Mouse (Mus musculus) telencephalon, adult 2 months (tissue): ENCODE results near the gene Pabpc1l.

ENCODE experiments used
- DNase-seq: peaks from one replicate; pipeline ENCODE4 v3.0.0-alpha.2; 2011; ENCODE audit warnings: low read depth, low spot score

Gene Pabpc1l

DNA sequence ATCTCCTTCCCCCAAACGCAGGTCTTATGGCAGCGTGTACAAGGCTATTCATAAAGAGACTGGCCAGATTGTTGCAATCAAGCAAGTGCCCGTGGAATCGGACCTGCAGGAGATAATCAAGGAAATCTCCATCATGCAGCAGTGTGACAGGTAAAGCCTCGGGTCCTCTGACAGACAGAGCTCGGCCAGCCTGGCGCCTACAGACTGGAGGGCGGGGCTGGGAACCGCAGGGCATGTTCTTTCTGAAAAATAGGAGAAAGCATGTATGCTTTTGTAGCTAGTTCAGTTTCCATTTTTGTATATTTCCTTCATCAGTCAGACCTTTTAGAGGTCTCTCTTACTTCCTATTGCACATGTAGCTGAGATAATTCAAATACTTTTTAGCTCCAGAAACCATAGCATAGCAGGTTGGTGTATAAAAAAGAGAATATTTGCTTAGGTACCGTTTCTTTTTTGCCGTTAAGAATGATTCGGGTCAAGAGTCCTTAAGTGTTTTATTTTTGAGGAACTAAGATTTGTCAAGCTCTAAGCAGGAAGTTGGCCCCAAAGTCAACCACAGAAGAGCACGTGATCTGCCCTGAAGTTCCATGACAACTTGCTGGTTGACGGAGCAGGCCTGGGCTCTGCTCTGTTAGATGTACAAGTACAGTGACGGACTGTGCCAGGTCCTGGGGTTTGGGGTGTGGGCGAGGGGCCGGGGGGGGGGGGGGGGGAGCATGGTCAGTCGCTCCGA, 58.5 kb downstream of the Pabpc1l start:
- DNase-seq = no peak

DNA sequence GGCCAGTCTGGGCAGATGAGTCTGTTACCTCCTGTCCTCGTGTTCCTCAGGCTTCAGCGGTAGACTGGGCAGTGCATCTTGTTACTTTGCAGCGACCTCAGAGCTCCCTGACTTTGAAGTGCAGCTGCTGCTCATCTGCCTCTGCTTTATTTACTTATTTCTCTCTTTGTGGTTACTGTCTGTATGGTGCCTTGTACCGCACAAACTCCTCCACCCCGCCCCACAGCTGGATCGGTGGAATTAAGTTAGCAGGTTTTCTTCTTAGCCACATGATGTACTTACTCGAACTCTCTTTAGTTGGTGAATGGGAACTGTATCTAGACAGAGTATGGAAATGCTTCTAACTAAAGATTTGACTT, 59.1 kb downstream of the Pabpc1l start:
- DNase-seq = no peak

DNA sequence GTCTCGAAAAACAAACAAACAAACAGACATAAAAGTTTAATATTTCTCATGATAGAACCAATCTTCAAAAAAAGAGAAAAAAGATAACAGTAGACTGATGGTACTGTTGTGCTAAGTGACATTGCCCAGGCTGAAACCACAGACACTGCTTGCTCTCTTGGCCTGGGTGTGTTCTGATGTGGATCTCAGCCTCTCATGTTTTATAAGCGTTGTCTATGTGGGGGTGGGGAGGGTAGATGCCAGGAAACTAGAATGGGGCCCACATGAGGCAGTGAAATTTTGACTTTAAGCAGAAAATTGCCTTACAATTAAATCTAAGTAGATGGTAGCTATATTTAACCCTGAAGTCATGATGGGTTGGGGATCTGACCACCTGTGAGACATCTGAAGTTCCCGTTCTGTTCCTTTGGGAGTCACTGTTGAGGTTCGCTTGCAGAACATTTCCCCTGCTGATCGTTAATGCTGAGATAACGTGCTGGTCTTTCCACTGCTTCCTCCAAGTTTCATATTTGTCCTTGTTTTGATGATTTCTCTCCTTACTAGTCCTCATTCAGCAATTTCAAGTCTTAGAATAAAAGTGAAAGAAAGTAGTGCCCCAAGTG, 62.3 kb downstream of the Pabpc1l start:
- no peak for DNase-seq

DNA sequence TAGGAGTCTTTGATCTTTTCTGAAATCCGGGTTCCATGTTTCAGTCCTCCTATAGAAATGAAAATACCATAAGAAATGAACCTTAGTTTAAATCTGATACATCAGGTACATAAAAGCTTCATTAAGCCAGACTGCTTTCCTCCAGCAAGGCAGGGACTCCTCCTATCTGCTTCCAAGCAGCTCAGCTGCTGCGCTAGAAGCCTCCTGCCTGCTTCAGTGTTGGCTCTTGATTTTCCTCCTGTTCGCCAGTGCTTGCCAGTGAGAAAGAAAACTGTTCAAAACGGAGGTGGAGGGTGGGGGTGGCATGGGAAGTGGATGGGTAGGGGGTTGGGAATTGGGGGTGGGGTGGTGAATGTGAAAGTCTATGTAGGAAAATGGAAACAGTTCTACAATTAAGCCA, 64.3 kb downstream of the Pabpc1l start:
- no peak for DNase-seq

DNA sequence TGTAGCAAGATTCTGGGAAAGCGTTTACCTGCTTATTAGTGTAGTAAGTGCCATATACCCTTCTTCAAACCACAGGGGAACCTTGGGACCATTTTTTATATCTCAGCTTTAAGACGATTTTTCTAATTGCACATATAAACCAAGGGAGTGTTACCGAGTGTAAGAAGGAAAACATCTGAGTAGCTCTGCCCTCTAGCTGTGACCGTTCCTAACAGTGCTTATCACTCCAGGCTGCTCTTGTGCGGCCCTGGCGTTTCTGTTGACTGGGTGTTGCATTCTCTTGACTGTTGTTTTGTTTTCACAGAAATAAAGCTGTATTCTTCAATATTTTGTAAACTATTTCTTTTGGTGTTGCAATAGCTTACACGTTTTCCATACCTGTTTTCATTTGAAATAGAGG, 68.9 kb downstream of the Pabpc1l start:
- DNase-seq = no peak

GRCm38 (mm10) chr2:164098603-164099250, 73.5 kb downstream of the Pabpc1l start:
- no peak for DNase-seq
